Mouse (Mus musculus): ENCODE results near the gene Crybg2.

GRCm38 (mm10) chr4:134090521-134091224 is 30.1 kb downstream of the Crybg2 start:
- TF ChIP-seq CTCF (IDR thresholded peaks at IDR 0.05; ENCODE audit: borderline replicate concordance, extremely low read depth, insufficient read depth, insufficient read length) (no peak), POLR2A (IDR thresholded peaks at IDR 0.05; ENCODE audit: borderline replicate concordance, extremely low read depth, insufficient read depth, insufficient read length, poor library complexity, severe bottlenecking) (no peak)
